Mouse (Mus musculus): ENCODE results near the gene Ifi35. TPM values are rescaled to one million over a fixed set of nuclear protein-coding genes. Genes with fewer than 3 reads are reported as not detected.

Ifi35 gene
- polyA plus RNA-seq, 1 experiment from 2014 or later, result 29.7 TPM

DNA sequence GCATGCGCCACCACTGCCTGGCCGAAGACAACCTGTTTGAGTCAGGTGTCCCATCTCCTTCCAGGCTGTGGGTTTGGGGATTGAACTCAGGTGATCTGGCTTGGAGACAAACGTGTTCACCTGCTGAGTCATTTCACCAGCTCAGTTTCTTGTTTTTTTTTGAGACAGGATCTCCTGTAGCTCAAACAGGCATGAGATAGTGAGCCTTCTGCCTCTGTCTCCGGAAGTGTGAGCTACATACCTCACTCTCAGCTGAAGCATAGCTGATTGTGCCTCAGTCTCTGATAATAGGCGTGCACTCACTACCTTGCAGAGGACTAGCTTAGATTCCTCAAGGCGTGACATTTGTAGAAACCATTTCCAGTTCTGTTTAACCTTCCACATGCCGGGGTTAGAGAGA is 36.6 kb downstream of the Ifi35 start:
- 0 out of 2 replicates have a peak, but pooled peaks cover 6% of the 10 kb centered on the region for H3K36me3 ChIP-seq (ENCODE audit: control insufficient read depth, insufficient read depth, low read length)
- 69% methylated on average over 7 of the region's 7 CpGs for WGBS
- ATAC-seq, result no peak
- no peaks in the 10 kb centered on the region for H3K9me3 ChIP-seq (ENCODE audit: control insufficient read depth, low read length)
- H3K9ac ChIP-seq (ENCODE audit: low read depth, low read length), result no peak overlapping the region
- H3K27me3 ChIP-seq (replicated peaks; ENCODE audit: control insufficient read depth, insufficient read depth, low read length), result no peaks in the 10 kb centered on the region
- H3K4me3 ChIP-seq (ENCODE audit: low read length), result no peak overlapping the region
- H3K4me2 ChIP-seq (ENCODE audit: low read depth, low read length), result no peak overlapping the region
- H3K4me1 ChIP-seq (ENCODE audit: control insufficient read depth, insufficient read depth, low read length), result peaks cover 14% of the 10 kb centered on the region
- no peak overlapping the region for H3K27ac ChIP-seq (ENCODE audit: low read length)

- WGBS, result 37% methylated on average over 6 of the region's 6 CpGs
- Histone ChIP-seq H3K27me3 (replicated peaks; ENCODE audit: control insufficient read depth, insufficient read depth, low read length) (no peaks in the 10 kb centered on the region), H3K4me3 (ENCODE audit: low read length) (no peak overlapping the region), H3K9me3 (ENCODE audit: control insufficient read depth, low read length) (no peaks in the 10 kb centered on the region), H3K27ac (ENCODE audit: low read length) (no peak overlapping the region), H3K4me2 (ENCODE audit: low read depth, low read length) (no peak overlapping the region), H3K4me1 (ENCODE audit: control insufficient read depth, insufficient read depth, low read length) (peaks cover 13% of the 10 kb centered on the region), H3K9ac (ENCODE audit: low read depth, low read length) (no peak overlapping the region), H3K36me3 (ENCODE audit: control insufficient read depth, insufficient read depth, low read length) (0 out of 2 replicates have a peak, but pooled peaks cover 6% of the 10 kb centered on the region)
- no peak for ATAC-seq
These were observed 37.4 kb downstream of the Ifi35 start for GRCm38 (mm10) chr11:101485509-101486028.

DNA sequence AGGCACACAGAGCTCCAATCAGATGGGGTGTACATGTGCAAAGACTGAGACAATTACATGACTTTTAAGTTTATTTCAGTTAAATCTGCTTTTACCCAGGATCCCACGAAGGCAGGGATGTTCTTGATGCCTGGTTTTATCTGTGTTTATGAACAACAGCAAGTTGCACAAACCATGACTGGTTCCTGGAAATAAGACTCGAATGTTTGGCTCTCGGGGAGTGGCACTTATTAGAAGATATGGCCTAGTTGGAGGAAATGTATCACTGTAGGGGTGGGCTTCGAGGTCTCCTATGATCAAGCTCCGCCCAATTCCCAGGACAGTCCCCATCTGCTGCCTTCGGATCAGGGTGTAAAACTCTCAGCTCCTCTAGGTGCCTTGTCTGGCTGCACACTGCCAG is 37.9 kb downstream of the Ifi35 start:
- 50% methylated on average over 6 of the region's 6 CpGs for WGBS
- Histone ChIP-seq H3K36me3 (ENCODE audit: control insufficient read depth, insufficient read depth, low read length) (0 out of 2 replicates have a peak, but pooled peaks cover 6% of the 10 kb centered on the region), H3K4me3 (ENCODE audit: low read length) (no peak overlapping the region), H3K9me3 (ENCODE audit: control insufficient read depth, low read length) (no peaks in the 10 kb centered on the region), H3K9ac (ENCODE audit: low read depth, low read length) (no peak overlapping the region), H3K27me3 (replicated peaks; ENCODE audit: control insufficient read depth, insufficient read depth, low read length) (no peaks in the 10 kb centered on the region), H3K4me2 (ENCODE audit: low read depth, low read length) (no peak overlapping the region), H3K4me1 (ENCODE audit: control insufficient read depth, insufficient read depth, low read length) (peaks cover 10% of the 10 kb centered on the region), H3K27ac (ENCODE audit: low read length) (no peak overlapping the region)
- ATAC-seq, result no peak

DNA sequence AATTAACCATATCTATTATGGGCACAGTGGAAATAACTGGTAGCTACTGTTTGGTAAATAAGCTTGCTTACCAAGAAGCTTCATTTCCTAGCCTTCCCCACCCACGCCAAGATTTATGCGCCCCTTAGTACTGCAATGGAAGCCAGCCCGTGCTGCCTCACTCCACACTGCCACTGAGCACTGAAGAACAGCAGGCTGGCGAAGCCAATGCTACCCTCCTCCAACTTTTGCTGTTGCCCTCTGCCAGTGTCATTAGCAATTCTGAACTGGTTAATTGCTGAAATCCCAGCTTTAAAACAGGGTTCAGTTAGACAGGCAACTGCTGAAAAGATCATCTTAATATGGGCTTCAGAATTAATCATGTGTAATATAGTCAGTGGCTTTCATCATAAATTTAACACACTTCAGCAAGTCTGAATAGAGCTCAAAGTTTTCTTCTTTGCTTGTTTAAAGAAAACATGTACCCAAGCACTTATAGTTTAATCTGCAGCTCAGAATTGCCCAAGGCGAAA is 58.1 kb downstream of the Ifi35 start:
- no peak overlapping the region for H3K27ac ChIP-seq (ENCODE audit: low read length)
- no peak for ATAC-seq
- H3K4me2 ChIP-seq (ENCODE audit: low read depth, low read length), result no peak overlapping the region
- H3K9ac ChIP-seq (ENCODE audit: low read depth, low read length), result no peak overlapping the region
- H3K4me3 ChIP-seq (ENCODE audit: low read length), result no peak overlapping the region
- 0 out of 2 replicates have a peak, but pooled peaks cover 2% of the 10 kb centered on the region for H3K36me3 ChIP-seq (ENCODE audit: control insufficient read depth, insufficient read depth, low read length)
- WGBS, result 90% methylated on average over 5 of the region's 5 CpGs
- no peaks in the 10 kb centered on the region for H3K4me1 ChIP-seq (ENCODE audit: control insufficient read depth, insufficient read depth, low read length)
- no peaks in the 10 kb centered on the region for H3K27me3 ChIP-seq (replicated peaks; ENCODE audit: control insufficient read depth, insufficient read depth, low read length)
- H3K9me3 ChIP-seq (ENCODE audit: control insufficient read depth, low read length), result no peaks in the 10 kb centered on the region

- peak; percentile 70 for ATAC-seq
These were observed 58.9 kb downstream of the Ifi35 start for GRCm38 (mm10) chr11:101507090-101507489.

More at GRCm38 (mm10) chr11:101507090-101507489, 58.9 kb downstream of the Ifi35 start:
- H3K27me3 ChIP-seq (replicated peaks; ENCODE audit: control insufficient read depth, insufficient read depth, low read length), result no peaks in the 10 kb centered on the region
- no peak overlapping the region for H3K27ac ChIP-seq (ENCODE audit: low read length)
- no peaks in the 10 kb centered on the region for H3K9me3 ChIP-seq (ENCODE audit: control insufficient read depth, low read length)
- H3K36me3 ChIP-seq (ENCODE audit: control insufficient read depth, insufficient read depth, low read length), result peaks cover 1% of the 10 kb centered on the region; the same call in 1 of the 2 replicates
- no peaks in the 10 kb centered on the region for H3K4me1 ChIP-seq (ENCODE audit: control insufficient read depth, insufficient read depth, low read length)
- WGBS, result 77% methylated on average over 7 of the region's 7 CpGs
- no peak overlapping the region for H3K4me2 ChIP-seq (ENCODE audit: low read depth, low read length)
- no peak overlapping the region for H3K9ac ChIP-seq (ENCODE audit: low read depth, low read length)
- H3K4me3 ChIP-seq (ENCODE audit: low read length), result no peak overlapping the region

Small RNA genes within 50 kb of the gene (microRNA-seq; reads per million reads assigned to microRNA genes)
- gene Mir6929, result not detected

Other genes with a start within 250 kb of the Ifi35 start
- gene Ezh1, start 221.9 kb upstream of the Ifi35 start, polyA plus RNA-seq (2015; fragmentation: Nextera tagmentation; extraction: Ambion mirVana), result 16.2 and 18.8 TPM in 2 replicates
- 87.8 and 95.1 TPM in 2 replicates for gene Ramp2, start 202.4 kb upstream of the Ifi35 start, polyA plus RNA-seq (2015; fragmentation: Nextera tagmentation; extraction: Ambion mirVana)
- gene Vps25, start 194.7 kb upstream of the Ifi35 start, polyA plus RNA-seq (2015; fragmentation: Nextera tagmentation; extraction: Ambion mirVana), result 152 and 155 TPM in 2 replicates
- gene Wnk4, start 187.8 kb upstream of the Ifi35 start, polyA plus RNA-seq (2015; fragmentation: Nextera tagmentation; extraction: Ambion mirVana), result 10.2 and 10.8 TPM in 2 replicates
- gene Cntd1, start 169.4 kb upstream of the Ifi35 start, polyA plus RNA-seq (2015; fragmentation: Nextera tagmentation; extraction: Ambion mirVana), result 0.84 and 1.0 TPM in 2 replicates
- 258 and 278 TPM in 2 replicates for gene Coa3, start 169.3 kb upstream of the Ifi35 start, polyA plus RNA-seq (2015; fragmentation: Nextera tagmentation; extraction: Ambion mirVana)
- 136 and 145 TPM in 2 replicates for gene Becn1, start 146.1 kb upstream of the Ifi35 start, polyA plus RNA-seq (2015; fragmentation: Nextera tagmentation; extraction: Ambion mirVana)
- gene Psme3, start 132.2 kb upstream of the Ifi35 start, polyA plus RNA-seq (2015; fragmentation: Nextera tagmentation; extraction: Ambion mirVana), result 119 and 125 TPM in 2 replicates
- gene Aoc2, start 123.3 kb upstream of the Ifi35 start, polyA plus RNA-seq (2015; fragmentation: Nextera tagmentation; extraction: Ambion mirVana), result 0.86 and 0.88 TPM in 2 replicates
- 2.4 and 2.7 TPM in 2 replicates for gene Aoc3, start 117.8 kb upstream of the Ifi35 start, polyA plus RNA-seq (2015; fragmentation: Nextera tagmentation; extraction: Ambion mirVana)
- 1.2 and 1.9 TPM in 2 replicates for gene G6pc, start 80.8 kb upstream of the Ifi35 start, polyA plus RNA-seq (2015; fragmentation: Nextera tagmentation; extraction: Ambion mirVana)
- 53.6 and 64.0 TPM in 2 replicates for gene Aarsd1, start 30.8 kb upstream of the Ifi35 start, polyA plus RNA-seq (2015; fragmentation: Nextera tagmentation; extraction: Ambion mirVana)
- 7.2 and 10.1 TPM in 2 replicates for gene Gm27029, start 23.6 kb upstream of the Ifi35 start, polyA plus RNA-seq (2015; fragmentation: Nextera tagmentation; extraction: Ambion mirVana)
- 16.6 and 19.1 TPM in 2 replicates for gene Rundc1, start 23.3 kb upstream of the Ifi35 start, polyA plus RNA-seq (2015; fragmentation: Nextera tagmentation; extraction: Ambion mirVana)
- 11.1 and 12.4 TPM in 2 replicates for gene Ptges3l, start 23.1 kb upstream of the Ifi35 start, polyA plus RNA-seq (2015; fragmentation: Nextera tagmentation; extraction: Ambion mirVana)
- gene Rpl27, start 6.1 kb upstream of the Ifi35 start, polyA plus RNA-seq (2015; fragmentation: Nextera tagmentation; extraction: Ambion mirVana), result 251 and 288 TPM in 2 replicates
- gene Rnd2, start 16.6 kb downstream of the Ifi35 start, polyA plus RNA-seq (2015; fragmentation: Nextera tagmentation; extraction: Ambion mirVana), result 21.0 and 22.1 TPM in 2 replicates
- 69.9 and 88.2 TPM in 2 replicates for gene Vat1, start 17.8 kb downstream of the Ifi35 start, polyA plus RNA-seq (2015; fragmentation: Nextera tagmentation; extraction: Ambion mirVana)
- 6.0 and 6.8 TPM in 2 replicates for gene Brca1, start 103.5 kb downstream of the Ifi35 start, polyA plus RNA-seq (2015; fragmentation: Nextera tagmentation; extraction: Ambion mirVana)
- gene Nbr1, start 103.7 kb downstream of the Ifi35 start, polyA plus RNA-seq (2015; fragmentation: Nextera tagmentation; extraction: Ambion mirVana), result 56.2 and 65.5 TPM in 2 replicates
- 38.6 and 49.4 TPM in 2 replicates for gene Tmem106a, start 133.8 kb downstream of the Ifi35 start, polyA plus RNA-seq (2015; fragmentation: Nextera tagmentation; extraction: Ambion mirVana)
- gene Gm11634, start 150.8 kb downstream of the Ifi35 start, polyA plus RNA-seq (2015; fragmentation: Nextera tagmentation; extraction: Ambion mirVana), result not detected in 2 replicates
- 36.3 and 41.7 TPM in 2 replicates for gene Rdm1, start 178.8 kb downstream of the Ifi35 start, polyA plus RNA-seq (2015; fragmentation: Nextera tagmentation; extraction: Ambion mirVana)
- 6.6 and 6.9 TPM in 2 replicates for gene Arl4d, start 217.1 kb downstream of the Ifi35 start, polyA plus RNA-seq (2015; fragmentation: Nextera tagmentation; extraction: Ambion mirVana)